Mouse (Mus musculus): Measurements from ENCODE around the gene Syt1.

Syt1 gene

DNA sequence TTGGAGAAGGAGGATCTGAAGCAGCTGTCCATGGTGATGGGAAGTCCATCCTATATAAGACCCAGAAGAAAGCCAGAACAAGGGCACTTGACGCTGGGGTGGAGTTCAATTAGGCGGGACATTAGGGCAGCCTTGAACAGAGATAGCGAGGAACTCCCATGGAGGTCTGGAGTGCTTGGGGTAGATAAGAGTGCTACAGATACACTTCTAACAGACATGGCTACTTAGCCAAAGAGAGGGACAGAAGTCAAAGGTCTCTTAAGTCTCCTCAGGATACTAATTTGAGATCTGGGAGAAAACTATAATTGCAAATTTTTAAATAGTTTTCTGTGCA is 428.4 kb downstream of the Syt1 start:
- no peak for DNase-seq (ENCODE audit: inconsistent age in 2 of 2, low spot score in 1 of 2)

DNA sequence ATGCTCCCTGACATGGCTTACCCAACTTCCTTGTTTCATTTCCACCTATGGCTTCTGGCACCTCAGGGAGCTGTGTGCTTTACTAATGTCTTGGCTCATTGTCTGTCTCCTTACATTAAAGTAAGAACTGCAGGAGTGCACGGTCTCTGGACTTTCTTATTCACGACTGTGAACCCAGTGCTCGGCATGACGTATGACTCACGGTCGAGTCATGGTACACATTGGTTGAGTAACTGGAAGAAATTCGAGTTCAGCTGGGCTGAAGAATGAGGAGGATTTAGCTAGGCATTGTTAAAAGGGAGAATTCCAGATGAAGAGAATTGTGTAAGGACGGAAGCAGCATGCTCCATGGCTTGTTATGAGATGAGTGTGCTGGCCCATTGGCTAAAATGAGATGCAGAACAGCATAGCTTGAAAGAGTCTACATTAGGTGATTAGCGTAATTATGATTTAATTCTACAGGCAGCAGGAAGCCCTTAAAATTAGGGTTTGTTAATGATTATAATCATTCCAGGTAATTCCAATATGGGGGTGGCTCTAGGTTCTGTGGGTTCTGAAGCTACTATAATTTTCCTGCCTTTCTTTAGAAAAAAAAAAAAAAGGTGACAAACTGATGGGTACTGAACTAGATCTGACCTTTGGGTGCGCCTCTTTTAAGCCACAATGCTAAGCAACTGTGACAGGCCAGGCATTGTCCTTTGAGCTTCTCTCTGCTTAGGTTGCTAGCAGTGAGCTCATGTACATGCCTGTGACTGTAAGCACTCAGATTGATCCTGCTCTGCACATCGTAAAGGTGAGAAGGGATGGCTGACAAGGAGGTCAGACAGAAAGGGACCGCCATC is 429.0 kb downstream of the Syt1 start:
- DNase-seq (ENCODE audit: inconsistent age in 2 of 2, low spot score in 1 of 2) = peak; percentile 23 to 60

DNA sequence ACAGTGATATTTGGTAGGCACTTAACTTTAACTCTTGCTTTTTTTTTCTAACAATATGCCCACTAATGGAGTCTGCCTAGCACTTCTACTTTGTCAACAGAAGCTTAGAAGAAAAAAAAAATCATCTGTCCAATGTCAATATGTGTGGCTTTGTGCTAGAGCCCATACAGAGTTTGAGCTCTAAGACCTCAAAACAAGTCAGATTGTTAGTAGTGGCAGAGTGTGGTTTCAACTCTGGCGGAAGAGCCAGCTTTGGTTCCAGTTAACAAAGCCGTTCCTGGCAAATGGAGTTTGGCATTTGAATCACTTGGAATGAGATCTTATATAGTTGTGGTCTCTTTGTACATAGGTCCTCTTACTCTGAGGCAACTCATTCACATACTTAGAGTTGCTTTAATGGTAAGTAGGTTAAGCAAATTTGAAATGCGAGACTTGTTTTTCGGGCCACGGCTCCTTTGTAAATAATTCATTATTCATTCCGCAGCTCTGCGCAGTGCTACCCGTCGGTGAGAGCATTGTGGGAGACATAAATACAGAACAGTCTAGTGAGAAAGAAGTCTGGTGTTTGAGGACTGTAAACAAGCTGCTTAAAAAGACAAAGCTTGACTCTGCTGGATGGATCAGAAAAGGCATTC is 429.9 kb downstream of the Syt1 start:
- no peak for DNase-seq (ENCODE audit: inconsistent age in 2 of 2, low spot score in 1 of 2)

DNA sequence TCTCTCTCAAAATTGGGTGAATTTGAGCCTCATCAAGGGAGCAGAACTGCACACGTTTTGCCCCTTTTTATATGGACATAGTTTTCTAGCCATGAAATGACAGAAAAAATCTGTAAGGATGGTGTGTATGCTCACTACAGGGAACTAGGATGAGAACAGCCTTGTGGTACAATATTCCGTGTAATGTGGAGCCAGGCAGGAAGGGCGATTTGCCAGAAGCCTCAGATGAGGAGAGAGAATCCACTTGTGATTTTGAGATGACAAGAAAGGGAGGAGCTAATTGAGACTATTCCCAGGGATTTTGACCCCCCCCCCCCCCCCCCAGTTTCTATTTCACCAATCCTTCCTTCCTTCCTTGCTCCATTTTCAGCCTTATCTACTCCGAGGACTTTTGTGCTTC is 431.4 kb downstream of the Syt1 start:
- DNase-seq (ENCODE audit: inconsistent age in 2 of 2, low spot score in 1 of 2) = no peak

GRCm38 (mm10) chr10:108577611-108578010 is 433.2 kb downstream of the Syt1 start:
- DNase-seq (ENCODE audit: inconsistent age in 2 of 2, low spot score in 1 of 2) = no peak

DNA sequence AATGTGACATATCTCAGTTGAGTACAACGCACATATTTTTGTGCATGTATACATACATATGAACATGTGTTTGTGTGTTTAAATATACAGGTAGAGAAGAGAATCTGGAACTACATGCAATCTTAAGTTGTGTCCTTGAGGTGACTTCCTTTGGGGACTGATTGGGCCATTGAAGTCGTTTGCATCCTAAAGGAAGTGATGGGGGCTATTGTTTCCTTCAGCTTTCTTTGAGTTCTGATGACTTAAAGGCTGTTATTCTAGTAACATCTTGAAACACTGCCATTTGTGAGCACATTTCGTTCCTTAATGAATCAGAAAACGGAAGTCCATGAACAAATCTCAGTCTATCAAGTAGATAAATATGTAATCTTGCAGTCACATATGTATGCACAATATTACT is 438.0 kb downstream of the Syt1 start:
- DNase-seq (ENCODE audit: inconsistent age in 2 of 2, low spot score in 1 of 2) = no peak

GRCm38 (mm10) chr10:108571104-108571503 is 439.7 kb downstream of the Syt1 start:
- DNase-seq (ENCODE audit: inconsistent age in 2 of 2, low spot score in 1 of 2) = no peak

GRCm38 (mm10) chr10:108569568-108570139 is 441.1 kb downstream of the Syt1 start:
- DNase-seq (ENCODE audit: inconsistent age in 2 of 2, low spot score in 1 of 2) = no peak

DNA sequence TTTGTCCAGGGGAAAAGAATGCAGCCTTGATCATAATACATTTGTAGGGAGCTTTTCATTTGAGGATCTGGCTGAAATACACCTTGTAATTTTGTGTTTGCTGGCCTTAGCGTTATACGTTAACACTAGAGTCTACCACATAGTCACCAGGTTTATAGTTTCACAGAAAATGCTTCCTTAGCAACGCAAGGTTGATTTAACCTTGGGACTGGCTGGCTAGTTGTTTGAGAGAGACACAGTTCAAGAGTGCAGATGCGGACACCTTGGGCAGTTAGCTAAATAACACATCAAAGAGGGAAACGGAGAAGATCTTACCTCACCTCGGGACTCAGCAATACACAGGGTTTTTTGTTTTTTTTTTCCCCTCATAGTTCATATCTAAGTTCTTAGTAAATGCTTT is 441.9 kb downstream of the Syt1 start:
- DNase-seq (ENCODE audit: inconsistent age in 2 of 2, low spot score in 1 of 2) = no peak

DNA sequence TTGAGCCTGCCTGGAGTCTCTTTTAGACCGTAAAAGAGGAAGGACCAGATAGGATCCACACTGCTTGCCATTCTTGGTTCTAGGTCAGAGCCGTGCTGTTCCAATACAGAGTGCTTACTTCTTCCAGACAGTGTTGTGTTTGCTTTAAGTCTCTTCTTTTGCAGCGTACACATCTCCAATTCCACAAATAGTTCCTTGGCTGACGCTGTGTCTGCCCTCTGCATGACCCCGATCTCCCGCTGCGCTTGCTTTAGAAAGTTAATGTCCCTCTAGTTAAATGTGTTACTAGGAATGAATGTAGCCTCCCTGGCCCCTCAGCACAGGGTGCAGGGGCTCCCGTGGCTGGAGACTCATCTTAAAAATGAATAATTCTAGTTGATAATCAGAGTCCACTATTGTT is 442.6 kb downstream of the Syt1 start:
- no peak for DNase-seq (ENCODE audit: inconsistent age in 2 of 2, low spot score in 1 of 2)

- DNase-seq (ENCODE audit: inconsistent age in 2 of 2, low spot score in 1 of 2) = no peak
Measured at GRCm38 (mm10) chr10:108567456-108567855, 443.3 kb downstream of the Syt1 start.

DNA sequence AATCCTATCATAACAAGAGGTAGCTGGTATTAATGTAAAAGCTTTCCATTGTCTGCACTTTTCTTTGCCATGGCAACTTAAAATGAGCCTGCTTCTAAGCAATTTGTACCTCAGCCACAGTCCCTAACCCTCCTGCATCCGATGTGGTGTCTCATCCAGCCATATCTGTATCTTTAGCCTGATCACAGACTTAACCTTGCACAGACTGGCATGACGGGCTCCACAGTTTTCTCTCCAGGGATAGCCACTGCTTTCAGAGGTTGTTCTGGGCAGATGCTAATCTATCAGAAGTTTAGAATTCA is 451.2 kb downstream of the Syt1 start:
- DNase-seq (ENCODE audit: inconsistent age in 2 of 2, low spot score in 1 of 2) = no peak

- no peak for DNase-seq (ENCODE audit: inconsistent age in 2 of 2, low spot score in 1 of 2)
Measured at GRCm38 (mm10) chr10:108558812-108559606, 451.8 kb downstream of the Syt1 start.

GRCm38 (mm10) chr10:108552544-108552943 is 458.2 kb downstream of the Syt1 start:
- no peak for DNase-seq (ENCODE audit: inconsistent age in 2 of 2, low spot score in 1 of 2)

DNA sequence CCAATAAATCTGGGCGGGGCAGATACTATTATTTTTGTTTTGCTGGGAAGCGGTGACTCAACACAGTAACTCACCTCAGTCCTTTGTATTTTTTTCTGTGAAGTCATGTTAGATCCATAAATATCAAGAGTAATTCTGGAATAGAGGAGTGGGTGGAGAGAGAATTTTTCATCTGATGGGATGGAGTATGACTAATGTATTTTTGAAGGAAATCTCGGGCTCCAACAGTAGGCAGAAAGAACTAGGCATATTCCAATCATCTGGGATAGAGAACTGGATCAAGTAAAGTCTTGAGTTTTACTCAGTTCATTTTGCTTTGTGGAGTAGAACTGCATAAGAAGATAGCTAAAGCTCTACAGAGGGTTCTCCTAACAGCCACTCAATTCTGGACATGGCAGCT is 465.1 kb downstream of the Syt1 start:
- no peak for DNase-seq (ENCODE audit: inconsistent age in 2 of 2, low spot score in 1 of 2)

DNA sequence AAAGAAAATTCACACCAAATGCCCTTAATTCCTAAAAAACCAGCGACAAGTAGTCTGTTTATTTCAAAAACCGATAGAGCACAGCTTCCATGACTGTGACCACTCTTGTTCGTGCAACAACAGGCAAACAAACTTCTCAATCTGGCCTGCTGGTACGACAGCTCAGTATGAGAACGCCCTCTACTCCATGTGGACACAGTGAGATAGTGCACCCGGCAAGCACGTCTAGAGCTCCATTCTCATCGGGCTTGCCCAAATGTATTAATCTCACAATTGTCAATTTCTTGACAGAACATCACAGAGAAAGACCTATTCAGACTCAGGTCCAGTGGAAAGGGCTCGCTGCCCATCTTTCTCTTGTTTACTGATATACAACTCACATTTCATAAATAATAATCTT is 469.2 kb downstream of the Syt1 start:
- no peak for DNase-seq (ENCODE audit: inconsistent age in 2 of 2, low spot score in 1 of 2)

DNA sequence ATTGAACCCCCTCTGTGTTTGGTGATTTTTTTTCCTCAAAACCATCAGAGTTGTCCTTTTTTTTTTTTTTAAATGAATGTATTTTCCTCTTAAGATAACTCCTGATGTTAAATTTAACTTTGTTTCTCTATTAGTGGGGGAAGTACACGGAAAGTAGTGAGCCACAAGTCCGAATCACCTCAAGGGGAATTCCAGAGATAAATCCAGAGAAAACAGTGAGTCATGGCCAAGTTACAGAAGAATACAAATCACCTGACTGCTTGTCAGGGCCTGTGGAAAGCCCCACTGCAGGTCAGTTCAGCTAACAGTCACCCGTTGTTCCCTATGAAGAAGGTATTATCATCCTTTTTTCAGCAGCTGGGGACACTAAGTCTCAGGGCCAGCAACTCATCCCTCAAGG is 472.2 kb downstream of the Syt1 start:
- peak in 1 of 2 experiments; percentile 54 for DNase-seq (ENCODE audit: inconsistent age in 2 of 2, low spot score in 1 of 2)

DNA sequence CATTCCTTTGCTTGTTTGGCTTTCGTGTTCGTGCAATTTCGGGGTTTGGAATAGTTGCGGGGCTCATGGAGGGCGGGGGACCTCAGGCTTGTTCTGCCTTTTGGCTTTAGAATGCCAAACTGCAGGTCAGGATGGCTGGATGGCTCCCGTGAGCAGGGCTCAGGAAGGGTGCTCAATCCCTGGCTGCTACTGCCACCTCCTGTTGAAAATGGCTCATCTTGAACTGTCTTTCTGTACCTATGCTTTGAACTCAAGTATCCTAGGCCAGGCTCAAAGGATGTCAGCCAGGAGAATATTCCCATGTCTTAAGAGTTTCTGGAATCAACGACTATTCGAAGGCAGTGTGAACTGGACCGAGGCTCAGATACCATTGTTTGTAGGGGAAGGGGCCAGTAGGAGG is 473.1 kb downstream of the Syt1 start:
- DNase-seq (ENCODE audit: inconsistent age in 2 of 2, low spot score in 1 of 2) = peak; percentile 37 to 68

DNA sequence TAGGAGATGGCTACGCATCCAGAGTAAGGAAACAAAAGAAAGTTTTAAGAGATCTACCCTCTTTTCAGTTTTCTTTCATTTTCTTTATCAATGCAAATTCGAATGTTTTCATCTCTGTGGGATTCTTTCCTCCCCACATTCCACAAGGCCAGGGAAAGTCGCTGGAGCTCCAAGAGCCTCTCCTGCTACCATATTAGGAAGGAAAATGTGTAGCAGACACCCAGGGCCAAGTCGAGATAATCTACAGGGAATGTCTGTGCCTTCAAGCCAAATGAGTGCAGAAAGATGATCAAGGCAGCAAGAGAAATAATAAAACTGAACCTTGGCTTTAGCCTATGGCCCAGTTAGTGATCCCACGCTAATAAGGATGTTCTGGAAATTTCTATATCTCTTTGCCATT is 474.9 kb downstream of the Syt1 start:
- DNase-seq (ENCODE audit: inconsistent age in 2 of 2, low spot score in 1 of 2) = no peak

DNA sequence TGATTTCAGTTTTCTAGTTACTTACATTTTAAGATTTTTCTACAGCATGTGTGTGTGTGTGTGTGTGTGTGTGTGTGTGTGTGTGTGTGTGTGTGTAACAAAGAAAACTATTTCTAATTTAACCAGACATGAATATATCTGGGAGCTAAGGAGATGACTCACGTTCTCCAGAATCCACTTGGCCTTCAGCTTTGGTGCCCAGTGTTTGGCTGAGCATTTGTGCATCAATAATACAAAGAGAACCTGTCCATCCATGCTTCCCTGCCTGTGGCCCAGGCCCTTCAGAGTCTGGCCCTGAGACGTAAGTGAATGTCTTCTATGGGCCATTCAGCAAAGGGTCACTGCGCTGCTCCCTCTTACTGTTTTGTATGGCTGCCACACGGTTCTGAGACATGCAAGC is 476.7 kb downstream of the Syt1 start:
- no peak for DNase-seq (ENCODE audit: inconsistent age in 2 of 2, low spot score in 1 of 2)

- DNase-seq (ENCODE audit: inconsistent age in 2 of 2, low spot score in 1 of 2) = no peak
Measured at GRCm38 (mm10) chr10:108532916-108533315, 477.9 kb downstream of the Syt1 start.

- no peak for DNase-seq (ENCODE audit: inconsistent age in 2 of 2, low spot score in 1 of 2)
Measured at GRCm38 (mm10) chr10:108532283-108532682, 478.5 kb downstream of the Syt1 start.
